Mouse (Mus musculus) forebrain, postnatal 0 days (tissue): Measurements from ENCODE around the gene Bricd5. TPM values are rescaled to one million over a fixed set of nuclear protein-coding genes. Genes with fewer than 3 reads are reported as not detected.
A peak's percentile ranks its signal among the peaks of the same experiment; 100 is the strongest.

Experiments used
- ATAC-seq: fragments of 200-750 bp; cut with Nextera tagmentation; 2 replicates; pipeline ENCODE4 v1.8.0; 2017; ENCODE audit warnings: mild to moderate bottlenecking, moderate library complexity
- DNase-seq: peaks from one replicate; pipeline ENCODE4 v3.0.0-alpha.2; 2015
- H3K27ac ChIP-seq: fragments of 300-500 bp; sonication (generic); 2 replicates; pipeline ENCODE4 v1.5.1; 2014; ENCODE audit warnings: low read depth, mild to moderate bottlenecking, antibody characterized with exemption, low read length, moderate library complexity, mixed read lengths
- H3K27me3 ChIP-seq: fragments of 300-500 bp; sonication (generic); 2 replicates; pipeline ENCODE4 v1.6.1; 2014; ENCODE audit warnings: mild to moderate bottlenecking, low read length, mixed read lengths; ENCODE audit not compliant: insufficient read depth
- H3K36me3 ChIP-seq: fragments of 300-500 bp; sonication (generic); 2 replicates; pipeline ENCODE4 v1.6.1; 2014; ENCODE audit warnings: mild to moderate bottlenecking, moderate library complexity; ENCODE audit not compliant: insufficient read depth
- H3K4me1 ChIP-seq: fragments of 300-500 bp; sonication (generic); 2 replicates; pipeline ENCODE4 v1.6.1; 2014; ENCODE audit warnings: antibody characterized with exemption; ENCODE audit not compliant: insufficient read depth
- H3K4me2 ChIP-seq: fragments of 300-500 bp; sonication (generic); 2 replicates; pipeline ENCODE4 v1.6.1; 2014; ENCODE audit warnings: low read depth, mild to moderate bottlenecking, moderate library complexity
- H3K4me3 ChIP-seq: fragments of 300-500 bp; sonication (generic); 2 replicates; pipeline ENCODE4 v1.5.1; 2014; ENCODE audit warnings: low read depth, low read length, mixed read lengths
- H3K9ac ChIP-seq: fragments of 300-500 bp; sonication (generic); 2 replicates; pipeline ENCODE4 v1.6.1; 2014; ENCODE audit warnings: mild to moderate bottlenecking
- H3K9me3 ChIP-seq: fragments of 300-500 bp; sonication (generic); 2 replicates; pipeline ENCODE4 v1.6.1; 2016; ENCODE audit warnings: low read length
- CTCF ChIP-seq: sonication (generic); IDR thresholded peaks from 2 replicates; pipeline ENCODE4 v1.5.1; 2016; ENCODE audit warnings: antibody characterized with exemption, control low read depth, low read depth
- WGBS: fragments of 180-500 bp; shearing (Covaris S2); extraction: QIAGEN DNeasy Blood & Tissue Kit; methylation state at CpG from one replicate; pipeline ENCODE4 v1.1.7; 2014; 5-methylcytosine and 5-hydroxymethylcytosine counted together
- polyA plus RNA-seq: library from polyadenylated mRNA; unstranded; fragments of >200 nt; fragmentation: Nextera tagmentation; extraction: Ambion mirVana; gene quantifications from 2 replicates; pipeline ENCODE4 v1.2.1, GENCODE M21; 2015
- total RNA-seq: library from RNA; depleted of rRNA; stranded (reverse); fragments of >200 nt; gene quantifications from 2 replicates; pipeline ENCODE4 v1.2.3, GENCODE M21; 2014; rRNA removed

Bricd5 gene
- total and polyA plus RNA-seq, 2 experiments from 2014 or later = 1.2 to 1.6 TPM

GRCm38 (mm10) chr17:24507806-24508460 is 34.2 kb downstream of the Bricd5 start:
- no peak overlapping the region for H3K27ac ChIP-seq

GRCm38 (mm10) chr17:24513609-24514008 is 39.9 kb downstream of the Bricd5 start:
- TF ChIP-seq CTCF = peak; percentile 79
- Histone ChIP-seq H3K4me2 (no peak overlapping the region), H3K4me3 (no peak overlapping the region), H3K27me3 (no peaks in the 10 kb centered on the region), H3K9me3 (no peaks in the 10 kb centered on the region), H3K27ac (no peak overlapping the region), H3K9ac (no peak overlapping the region), H3K36me3 (peaks cover 92% of the 10 kb centered on the region), H3K4me1 (no peaks in the 10 kb centered on the region)
- DNase-seq (peak; percentile 70), ATAC-seq (peak; percentile 74)
- 51% methylated on average over 5 of the region's 5 CpGs for WGBS

More at GRCm38 (mm10) chr17:24507806-24508460, 34.2 kb downstream of the Bricd5 start:
- Histone ChIP-seq H3K4me1 (no peaks in the 10 kb centered on the region), H3K27me3 (no peaks in the 10 kb centered on the region), H3K4me3 (no peak overlapping the region), H3K36me3 (peaks cover 80% of the 10 kb centered on the region), H3K9me3 (no peaks in the 10 kb centered on the region), H3K9ac (no peak overlapping the region), H3K4me2 (no peak overlapping the region)
- ATAC-seq (no peak), DNase-seq (no peak)
- 75% methylated on average over 12 of the region's 12 CpGs for WGBS
- TF ChIP-seq CTCF = no peak

GRCm38 (mm10) chr17:24514270-24515257 is 40.9 kb downstream of the Bricd5 start:
- Histone ChIP-seq H3K9me3 (no peaks in the 10 kb centered on the region), H3K9ac (no peak overlapping the region), H3K27me3 (no peaks in the 10 kb centered on the region), H3K4me3 (no peak overlapping the region), H3K36me3 (peaks cover 93% of the 10 kb centered on the region), H3K27ac (no peak overlapping the region), H3K4me2 (no peak overlapping the region), H3K4me1 (no peaks in the 10 kb centered on the region)
- DNase-seq = no peak
- TF ChIP-seq CTCF = no peak
- 89% methylated on average over 24 of the region's 24 CpGs for WGBS
- no peak; the same call in 1 of the 2 replicates for ATAC-seq

- no peak overlapping the region for H3K9ac ChIP-seq
- H3K36me3 ChIP-seq = peaks cover 39% of the 10 kb centered on the region
- DNase-seq (no peak), ATAC-seq (no peak)
- H3K27me3 ChIP-seq = no peaks in the 10 kb centered on the region
- 94% methylated on average over 4 of the region's 4 CpGs for WGBS
- H3K4me1 ChIP-seq = no peaks in the 10 kb centered on the region
- H3K27ac ChIP-seq = no peak overlapping the region
- H3K4me2 ChIP-seq = no peak overlapping the region
- no peak overlapping the region for H3K4me3 ChIP-seq
- no peaks in the 10 kb centered on the region for H3K9me3 ChIP-seq
- no peak for TF ChIP-seq CTCF
Measured at GRCm38 (mm10) chr17:24520450-24520849, 46.8 kb downstream of the Bricd5 start.

GRCm38 (mm10) chr17:24524734-24525133 is 51.0 kb downstream of the Bricd5 start:
- TF ChIP-seq CTCF = no peak
- no peak overlapping the region for H3K4me3 ChIP-seq
- ATAC-seq = no peak
- H3K4me2 ChIP-seq = no peak overlapping the region
- peaks cover 4% of the 10 kb centered on the region for H3K36me3 ChIP-seq
- H3K9me3 ChIP-seq = no peaks in the 10 kb centered on the region
- peaks cover 17% of the 10 kb centered on the region for H3K4me1 ChIP-seq
- WGBS = 85% methylated on average over 2 of the region's 2 CpGs
- no peaks in the 10 kb centered on the region for H3K27me3 ChIP-seq
- no peak for DNase-seq
- H3K9ac ChIP-seq = no peak overlapping the region
- H3K27ac ChIP-seq = no peak overlapping the region

Other genes starting within 250 kb of the Bricd5 start
- gene Ccnf, start 222.4 kb upstream of the Bricd5 start, total RNA-seq = 6.2 and 7.4 TPM in 2 replicates
- 4.1 and 6.9 TPM in 2 replicates for gene Ccnf, start 222.4 kb upstream of the Bricd5 start, polyA plus RNA-seq
- gene Abca17, start 122.8 kb upstream of the Bricd5 start, total RNA-seq = 0.38 and 0.62 TPM in 2 replicates
- 0.70 and 0.86 TPM in 2 replicates for gene Abca17, start 122.8 kb upstream of the Bricd5 start, polyA plus RNA-seq
- gene Abca3, start 121.9 kb upstream of the Bricd5 start, total RNA-seq = 53.0 and 71.2 TPM in 2 replicates
- gene Abca3, start 121.9 kb upstream of the Bricd5 start, polyA plus RNA-seq = 15.5 and 22.9 TPM in 2 replicates
- gene Rnps1, start 59.3 kb upstream of the Bricd5 start, total RNA-seq = 289 and 291 TPM in 2 replicates
- 361 and 363 TPM in 2 replicates for gene Rnps1, start 59.3 kb upstream of the Bricd5 start, polyA plus RNA-seq
- gene Eci1, start 47.2 kb upstream of the Bricd5 start, total RNA-seq = 20.2 and 22.0 TPM in 2 replicates
- gene Eci1, start 47.2 kb upstream of the Bricd5 start, polyA plus RNA-seq = 23.3 and 30.0 TPM in 2 replicates
- 4.7 and 6.2 TPM in 2 replicates for gene Dnase1l2, start 30.8 kb upstream of the Bricd5 start, total RNA-seq
- gene Dnase1l2, start 30.8 kb upstream of the Bricd5 start, polyA plus RNA-seq = 0.82 and 0.92 TPM in 2 replicates
- 34.2 and 37.5 TPM in 2 replicates for gene E4f1, start 3.6 kb upstream of the Bricd5 start, total RNA-seq
- gene E4f1, start 3.6 kb upstream of the Bricd5 start, polyA plus RNA-seq = 9.2 and 25.6 TPM in 2 replicates
- gene Pgp, start 3.5 kb upstream of the Bricd5 start, total RNA-seq = 37.8 and 39.5 TPM in 2 replicates
- gene Pgp, start 3.5 kb upstream of the Bricd5 start, polyA plus RNA-seq = 68.1 and 72.5 TPM in 2 replicates
- gene Mlst8, start 5.2 kb downstream of the Bricd5 start, total RNA-seq = 36.5 and 45.5 TPM in 2 replicates
- gene Mlst8, start 5.2 kb downstream of the Bricd5 start, polyA plus RNA-seq = 23.9 and 28.2 TPM in 2 replicates
- gene Caskin1, start 14.7 kb downstream of the Bricd5 start, total RNA-seq = 90.0 and 113 TPM in 2 replicates
- 14.9 and 25.3 TPM in 2 replicates for gene Caskin1, start 14.7 kb downstream of the Bricd5 start, polyA plus RNA-seq
- gene Traf7, start 54.1 kb downstream of the Bricd5 start, total RNA-seq = 145 and 168 TPM in 2 replicates
- gene Traf7, start 54.1 kb downstream of the Bricd5 start, polyA plus RNA-seq = 81.4 and 82.0 TPM in 2 replicates
- gene Rab26, start 60.3 kb downstream of the Bricd5 start, total RNA-seq = 5.0 and 7.1 TPM in 2 replicates
- gene Rab26, start 60.3 kb downstream of the Bricd5 start, polyA plus RNA-seq = 10.1 and 12.4 TPM in 2 replicates
- gene Pkd1, start 76.0 kb downstream of the Bricd5 start, total RNA-seq = 48.9 and 58.8 TPM in 2 replicates
- 4.9 and 8.9 TPM in 2 replicates for gene Pkd1, start 76.0 kb downstream of the Bricd5 start, polyA plus RNA-seq
- gene Tsc2, start 158.7 kb downstream of the Bricd5 start, total RNA-seq = 81.2 and 92.6 TPM in 2 replicates
- 44.2 and 56.2 TPM in 2 replicates for gene Tsc2, start 158.7 kb downstream of the Bricd5 start, polyA plus RNA-seq
- gene Nthl1, start 158.8 kb downstream of the Bricd5 start, total RNA-seq = 10.1 and 10.2 TPM in 2 replicates
- gene Nthl1, start 158.8 kb downstream of the Bricd5 start, polyA plus RNA-seq = 8.6 and 9.8 TPM in 2 replicates
- gene Slc9a3r2, start 176.4 kb downstream of the Bricd5 start, total RNA-seq = 43.5 and 54.5 TPM in 2 replicates
- 42.0 and 48.3 TPM in 2 replicates for gene Slc9a3r2, start 176.4 kb downstream of the Bricd5 start, polyA plus RNA-seq
- not detected in 2 replicates for gene Npw, start 184.6 kb downstream of the Bricd5 start, total RNA-seq
- 0.64 and 0.96 TPM in 2 replicates for gene Npw, start 184.6 kb downstream of the Bricd5 start, polyA plus RNA-seq
- 31.2 and 41.5 TPM in 2 replicates for gene Zfp598, start 195.8 kb downstream of the Bricd5 start, total RNA-seq
- 14.6 and 15.0 TPM in 2 replicates for gene Zfp598, start 195.8 kb downstream of the Bricd5 start, polyA plus RNA-seq
- gene Syngr3, start 216.1 kb downstream of the Bricd5 start, total RNA-seq = 218 and 221 TPM in 2 replicates
- 255 and 290 TPM in 2 replicates for gene Syngr3, start 216.1 kb downstream of the Bricd5 start, polyA plus RNA-seq
- 34.5 and 34.7 TPM in 2 replicates for gene Gfer, start 222.3 kb downstream of the Bricd5 start, total RNA-seq
- gene Gfer, start 222.3 kb downstream of the Bricd5 start, polyA plus RNA-seq = 35.4 and 38.0 TPM in 2 replicates
- gene Noxo1, start 222.3 kb downstream of the Bricd5 start, total RNA-seq = 3.8 and 4.5 TPM in 2 replicates
- gene Noxo1, start 222.3 kb downstream of the Bricd5 start, polyA plus RNA-seq = 1.4 and 2.5 TPM in 2 replicates
- 39.0 and 59.2 TPM in 2 replicates for gene Tbl3, start 233.8 kb downstream of the Bricd5 start, total RNA-seq
- 45.7 and 48.0 TPM in 2 replicates for gene Tbl3, start 233.8 kb downstream of the Bricd5 start, polyA plus RNA-seq
- gene Rnf151, start 244.2 kb downstream of the Bricd5 start, total RNA-seq = 0.69 TPM in 1 of 2 replicates, not detected in the other
- gene Rnf151, start 244.2 kb downstream of the Bricd5 start, polyA plus RNA-seq = not detected in 2 replicates
- 2,317 and 3,198 TPM in 2 replicates for gene Rps2, start 244.2 kb downstream of the Bricd5 start, total RNA-seq
- 884 and 936 TPM in 2 replicates for gene Rps2, start 244.2 kb downstream of the Bricd5 start, polyA plus RNA-seq